Mouse (Mus musculus): ENCODE results near the gene Eloa.
"Not testable (repeated sequence)": the region's sequence is repeated elsewhere in the genome, so short reads cannot be mapped to it uniquely, and the experiment has no call there.

The Eloa gene

GRCm38 (mm10) chr4:135985193-135985592 lies 36.4 kb downstream of the Eloa start:
- DNase-seq (ENCODE audit: low spot score in 2 of 2), result peak; percentile 58 to 82

GRCm38 (mm10) chr4:135984556-135984955 lies 37.0 kb downstream of the Eloa start:
- DNase-seq (ENCODE audit: low spot score in 2 of 2), result no peak

GRCm38 (mm10) chr4:135981524-135982063 lies 40.0 kb downstream of the Eloa start:
- DNase-seq (ENCODE audit: low spot score in 2 of 2), result peak in 1 of 2 experiments; percentile 13

- not testable (repeated sequence) for DNase-seq (ENCODE audit: low spot score in 2 of 2)
Observed at GRCm38 (mm10) chr4:135980223-135980622, 41.3 kb downstream of the Eloa start.

- peak in 1 of 2 experiments; percentile 12 for DNase-seq (ENCODE audit: low spot score in 2 of 2)
Observed at GRCm38 (mm10) chr4:135976146-135976545, 45.4 kb downstream of the Eloa start.

GRCm38 (mm10) chr4:135972911-135973811 lies 48.4 kb downstream of the Eloa start:
- peak in 1 of 2 experiments; percentile 28 for DNase-seq (ENCODE audit: low spot score in 2 of 2)

- peak in 1 of 2 experiments; percentile 81 for DNase-seq (ENCODE audit: low spot score in 2 of 2)
Observed at GRCm38 (mm10) chr4:135972556-135972906, 49.0 kb downstream of the Eloa start, which contains the start of gene Lypla2. Lypla2 (minus strand) TSS chr4:135972626.

GRCm38 (mm10) chr4:135971805-135972555 lies 49.6 kb downstream of the Eloa start:
- DNase-seq (ENCODE audit: low spot score in 2 of 2), result peak; percentile 38 to 64

GRCm38 (mm10) chr4:135970585-135970984 lies 51.0 kb downstream of the Eloa start:
- no peak for DNase-seq (ENCODE audit: low spot score in 2 of 2)

GRCm38 (mm10) chr4:135969070-135969750 lies 52.4 kb downstream of the Eloa start:
- no peak for DNase-seq (ENCODE audit: low spot score in 2 of 2)

- DNase-seq (ENCODE audit: low spot score in 2 of 2), result peak in 1 of 2 experiments; percentile 16
Observed at GRCm38 (mm10) chr4:135968271-135968869, 53.2 kb downstream of the Eloa start.

- DNase-seq (ENCODE audit: low spot score in 2 of 2), result no peak
Observed at GRCm38 (mm10) chr4:135967086-135967760, 54.3 kb downstream of the Eloa start.

- no peak for DNase-seq (ENCODE audit: low spot score in 2 of 2)
Observed at GRCm38 (mm10) chr4:135966283-135966682, 55.3 kb downstream of the Eloa start.

- no peak for DNase-seq (ENCODE audit: low spot score in 2 of 2)
Observed at GRCm38 (mm10) chr4:135965113-135965512, 56.5 kb downstream of the Eloa start.

GRCm38 (mm10) chr4:135964426-135964825 lies 57.1 kb downstream of the Eloa start:
- DNase-seq (ENCODE audit: low spot score in 2 of 2), result peak; percentile 46 to 61

- DNase-seq (ENCODE audit: low spot score in 2 of 2), result peak; percentile 86 to 96
Observed at GRCm38 (mm10) chr4:135963457-135964193, 57.9 kb downstream of the Eloa start, which contains the start of gene Gale. Gale (plus strand) TSS chr4:135963727.

- DNase-seq (ENCODE audit: low spot score in 2 of 2), result no peak
Observed at GRCm38 (mm10) chr4:135962946-135963345, 58.6 kb downstream of the Eloa start.

GRCm38 (mm10) chr4:135962198-135962597 lies 59.4 kb downstream of the Eloa start:
- DNase-seq (ENCODE audit: low spot score in 2 of 2), result no peak

- DNase-seq (ENCODE audit: low spot score in 2 of 2), result peak in 1 of 2 experiments; percentile 12
Observed at GRCm38 (mm10) chr4:135961709-135962108, 59.9 kb downstream of the Eloa start.

GRCm38 (mm10) chr4:135960717-135961116 lies 60.8 kb downstream of the Eloa start:
- DNase-seq (ENCODE audit: low spot score in 2 of 2), result peak; percentile 81 to 93

Data from spleen, postnatal 10 days (tissue).